13 mouse cellular contexts compared by ENCODE assay signal in the genomic region with DNA sequence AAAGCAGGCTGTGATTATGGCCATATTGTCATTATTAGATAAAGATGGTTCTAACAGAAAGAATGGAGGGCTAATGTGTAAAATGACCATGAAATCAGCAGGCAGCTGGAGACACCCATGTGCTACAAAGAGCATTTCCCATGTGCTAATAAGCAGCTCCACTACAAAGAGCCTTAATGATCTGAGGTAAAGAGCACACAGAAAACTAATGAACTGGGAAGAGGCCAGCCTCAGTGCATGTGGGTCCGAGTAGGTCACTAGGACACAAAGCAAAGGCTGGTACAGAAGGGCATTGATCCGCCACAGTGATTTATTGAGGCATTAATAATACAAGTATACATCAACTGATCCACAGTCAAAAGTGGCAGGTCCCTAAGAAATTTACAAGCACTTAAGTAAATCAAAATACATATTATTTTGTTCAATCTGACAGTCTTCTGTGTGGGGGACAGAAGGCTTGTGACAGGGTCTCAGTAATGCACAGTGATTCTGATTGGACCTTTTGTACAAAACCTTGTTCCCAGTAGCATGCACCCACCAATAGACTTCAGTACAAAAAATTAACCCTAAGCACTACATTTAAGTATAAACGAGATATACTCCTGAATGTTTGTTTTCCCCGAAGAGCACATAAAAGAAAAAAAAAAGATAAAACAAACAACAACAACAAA.
DNase-seq lines count a peak whose midpoint lies in the region; ATAC-seq and TF ChIP-seq lines count a peak whose summit lies in the region.
"Had no signal": no experiment of that assay in that cellular context is flagged by ENCODE, and none has a peak within 500 bp of the region (broad histone marks: within the 10 kb centered on the region; RNA-seq: fewer than 3 reads in every experiment).

No protein-coding gene starts in this region.

- ATAC-seq in midbrain, embryonic 11.5 days (ENCODE audit: low FRiP score): peak; percentile 88
- no peak for ATAC-seq in midbrain, postnatal 0 days (ENCODE audit: low FRiP score)
- ATAC-seq in forebrain, embryonic 14.5 days: peak; percentile 84
- peak; percentile 56 for ATAC-seq in hindbrain, embryonic 16.5 days
- 0 out of 2 replicates have a peak, but pooled peaks have one; percentile 49 for ATAC-seq in neural tube, embryonic 15.5 days (ENCODE audit: low FRiP score)

- DNase-seq in midbrain, embryonic 11.5 days (ENCODE audit: low spot score, missing footprints): no peak
- no peak for DNase-seq in midbrain, postnatal 0 days (ENCODE audit: low spot score)
- peak; percentile 63 for DNase-seq in forebrain, embryonic 14.5 days (ENCODE audit: low spot score)
- no peak for DNase-seq in B cell, adult 2 months
- DNase-seq in ovary, adult 18-20 months (ENCODE audit: low spot score): no peak
- DNase-seq in thymus, postnatal 25 days: no peak
- DNase-seq: adrenal gland, adult 2 months; cerebellum, postnatal 14 days; heart, postnatal 10 days; kidney, postnatal 36 days; lung, postnatal 36 days had no signal

- no peak overlapping the region for H3K4me3 ChIP-seq in midbrain, embryonic 11.5 days (ENCODE audit: low read depth, low read length)
- H3K4me3 ChIP-seq in midbrain, postnatal 0 days (ENCODE audit: low read depth, low read length): no peak overlapping the region
- H3K4me3 ChIP-seq in forebrain, embryonic 14.5 days (ENCODE audit: low read depth, low read length): no peak overlapping the region
- H3K4me3 ChIP-seq in hindbrain, embryonic 16.5 days (ENCODE audit: low read length): no peak overlapping the region
- H3K4me3 ChIP-seq in neural tube, embryonic 15.5 days (replicated peaks): no peak overlapping the region

- 58% methylated on average over 4 of the region's 4 CpGs for WGBS in midbrain, embryonic 11.5 days
- WGBS in midbrain, postnatal 0 days: 57% methylated on average over 4 of the region's 4 CpGs
- 9% methylated on average over 4 of the region's 4 CpGs for WGBS in forebrain, embryonic 14.5 days
- WGBS in hindbrain, embryonic 16.5 days: 38% methylated on average over 4 of the region's 4 CpGs
- 33% methylated on average over 4 of the region's 4 CpGs for WGBS in neural tube, embryonic 15.5 days

- H3K9ac ChIP-seq in midbrain, embryonic 11.5 days (ENCODE audit: low read length): no peak overlapping the region
- no peak overlapping the region for H3K9ac ChIP-seq in midbrain, postnatal 0 days (replicated peaks; ENCODE audit: low read length, poor library complexity, severe bottlenecking)
- H3K9ac ChIP-seq in forebrain, embryonic 14.5 days (ENCODE audit: low read length): no peak overlapping the region
- no peak overlapping the region for H3K9ac ChIP-seq in hindbrain, embryonic 16.5 days (ENCODE audit: low read depth, low read length)
- no peak overlapping the region for H3K9ac ChIP-seq in neural tube, embryonic 15.5 days (replicated peaks)

- no peaks in the 10 kb centered on the region for H3K27me3 ChIP-seq in midbrain, embryonic 11.5 days (ENCODE audit: control insufficient read depth, insufficient read depth, low read length)
- no peaks in the 10 kb centered on the region for H3K27me3 ChIP-seq in midbrain, postnatal 0 days (ENCODE audit: insufficient read depth, low read length)
- no peaks in the 10 kb centered on the region for H3K27me3 ChIP-seq in forebrain, embryonic 14.5 days (replicated peaks; ENCODE audit: control insufficient read depth, insufficient read depth, low read length)
- no peaks in the 10 kb centered on the region for H3K27me3 ChIP-seq in hindbrain, embryonic 16.5 days (replicated peaks; ENCODE audit: control insufficient read depth, insufficient read depth, low read length)
- peaks cover 10% of the 10 kb centered on the region; the same call in 1 of the 2 replicates for H3K27me3 ChIP-seq in neural tube, embryonic 15.5 days (replicated peaks)

- H3K9me3 ChIP-seq in midbrain, embryonic 11.5 days (ENCODE audit: control insufficient read depth, low read length): no peaks in the 10 kb centered on the region
- H3K9me3 ChIP-seq in midbrain, postnatal 0 days (ENCODE audit: low read length): no peaks in the 10 kb centered on the region
- no peaks in the 10 kb centered on the region for H3K9me3 ChIP-seq in forebrain, embryonic 14.5 days (replicated peaks; ENCODE audit: control insufficient read depth, low read length)
- no peaks in the 10 kb centered on the region for H3K9me3 ChIP-seq in hindbrain, embryonic 16.5 days (ENCODE audit: control insufficient read depth, low read length)
- no peaks in the 10 kb centered on the region for H3K9me3 ChIP-seq in neural tube, embryonic 15.5 days (replicated peaks)

- no peak overlapping the region for H3K4me2 ChIP-seq in midbrain, embryonic 11.5 days
- H3K4me2 ChIP-seq in midbrain, postnatal 0 days (ENCODE audit: low read depth, low read length, poor library complexity, severe bottlenecking): no peak overlapping the region
- H3K4me2 ChIP-seq in forebrain, embryonic 14.5 days (ENCODE audit: low read length): no peak overlapping the region
- H3K4me2 ChIP-seq in hindbrain, embryonic 16.5 days (ENCODE audit: low read length): no peak overlapping the region
- H3K4me2 ChIP-seq in neural tube, embryonic 15.5 days: no peak overlapping the region

- no peak for TF ChIP-seq CTCF in midbrain, postnatal 0 days (IDR thresholded peaks at IDR 0.05)

- no peaks in the 10 kb centered on the region for H3K36me3 ChIP-seq in midbrain, embryonic 11.5 days (ENCODE audit: control insufficient read depth, insufficient read depth, low read length)
- no peaks in the 10 kb centered on the region for H3K36me3 ChIP-seq in midbrain, postnatal 0 days (ENCODE audit: insufficient read depth, low read length)
- no peaks in the 10 kb centered on the region for H3K36me3 ChIP-seq in forebrain, embryonic 14.5 days (ENCODE audit: control insufficient read depth, insufficient read depth, low read length)
- H3K36me3 ChIP-seq in hindbrain, embryonic 16.5 days (ENCODE audit: control insufficient read depth, insufficient read depth, low read length): no peaks in the 10 kb centered on the region
- H3K36me3 ChIP-seq in neural tube, embryonic 15.5 days: no peaks in the 10 kb centered on the region

- H3K4me1 ChIP-seq in midbrain, embryonic 11.5 days (ENCODE audit: control insufficient read depth, insufficient read depth, low read length): peaks cover 6% of the 10 kb centered on the region; the same call in 1 of the 2 replicates
- H3K4me1 ChIP-seq in midbrain, postnatal 0 days (ENCODE audit: insufficient read depth, low read length): no peaks in the 10 kb centered on the region
- H3K4me1 ChIP-seq in forebrain, embryonic 14.5 days (ENCODE audit: control insufficient read depth, insufficient read depth, low read length): peaks cover 4% of the 10 kb centered on the region; the same call in 1 of the 2 replicates
- peaks cover 3% of the 10 kb centered on the region; the same call in 1 of the 2 replicates for H3K4me1 ChIP-seq in hindbrain, embryonic 16.5 days (ENCODE audit: control insufficient read depth, insufficient read depth, low read depth, low read length)
- 0 out of 2 replicates have a peak, but pooled peaks cover 5% of the 10 kb centered on the region for H3K4me1 ChIP-seq in neural tube, embryonic 15.5 days

- H3K27ac ChIP-seq in midbrain, embryonic 11.5 days (ENCODE audit: low read depth, low read length): no peak overlapping the region; the same call in 1 of the 2 replicates
- H3K27ac ChIP-seq in midbrain, postnatal 0 days (ENCODE audit: low read depth, low read length): no peak overlapping the region
- H3K27ac ChIP-seq in forebrain, embryonic 14.5 days (ENCODE audit: low read depth, low read length): peak overlapping the region; percentile 0; the same call in 1 of the 2 replicates
- no peak overlapping the region for H3K27ac ChIP-seq in hindbrain, embryonic 16.5 days (ENCODE audit: low read depth, low read length)
- no peak overlapping the region for H3K27ac ChIP-seq in neural tube, embryonic 15.5 days (replicated peaks)
